18 mouse cellular contexts compared by ENCODE assay signal in genomic region chr6:43402219-43402997, GRCm38 (mm10).
DNase-seq lines count a peak whose midpoint lies in the region; ATAC-seq lines count a peak whose summit lies in the region.
"Had no signal": no experiment of that assay in that cellular context is flagged by ENCODE, and none has a peak within 500 bp of the region (broad histone marks: within the 10 kb centered on the region; RNA-seq: fewer than 3 reads in every experiment).

No protein-coding gene starts in this region.

- peak; percentile 9 for DNase-seq in cerebellum, adult 11 months
- DNase-seq in cerebellum, adult 9-11 months = no peak
- no peak for DNase-seq in frontal cortex, postnatal 10 days (ENCODE audit: low spot score in 2 of 2)
- DNase-seq in brain, adult 2 months (ENCODE audit: low read depth, low spot score) = peak; percentile 48
- peak; percentile 23 to 33 for DNase-seq in cerebellum, postnatal 25 days
- DNase-seq in layer of hippocampus, adult 11-12 months (ENCODE audit: low spot score) = no peak
- DNase-seq in kidney, adult 8-10 months = no peak
- DNase-seq: adrenal gland, postnatal 14 days; B cell, adult 2 months; forebrain, postnatal 0 days; gastrocnemius, postnatal 10 days; gastrocnemius, postnatal 36 days; kidney, adult 11 months; kidney, adult 9 months had no signal

- ATAC-seq in frontal cortex, adult (ENCODE audit: low TSS enrichment) = peak; percentile 95
- ATAC-seq: forebrain, embryonic 14.5 days; hindbrain, embryonic 16.5 days; intestine, embryonic 15.5 days had no signal

Comparison
In these comparisons a context has a peak if more than half of its experiments do, and no peak if none do; other contexts are left out.
1. DNase-seq: peak in cerebellum, adult 11 months (single experiment), brain, adult 2 months (single experiment) and cerebellum, postnatal 25 days (2 of 2); none in cerebellum, adult 9-11 months (single experiment), frontal cortex, postnatal 10 days (0 of 2), layer of hippocampus, adult 11-12 months (single experiment) and kidney, adult 8-10 months (0 of 2).